Mouse (Mus musculus) lung, adult 2 months (tissue): ENCODE data around the gene 1700029P11Rik.

Experiments used
- CTCF ChIP-seq: fragments of 200-500 bp; IDR thresholded peaks from 2 replicates; pipeline ENCODE4 v1.5.1; 2011; ENCODE audit warnings: mild to moderate bottlenecking, low read length, control low read depth; ENCODE audit not compliant: insufficient read depth
- POLR2A ChIP-seq: fragments of 200-500 bp; IDR thresholded peaks from 2 replicates; pipeline ENCODE4 v1.6.1; 2011; ENCODE audit warnings: low read depth, mild to moderate bottlenecking, control low read depth, low read length, borderline replicate concordance; ENCODE audit errors: extremely low read depth

- no peak for TF ChIP-seq POLR2A
- TF ChIP-seq CTCF: no peak
Observed at GRCm38 (mm10) chr15:81932951-81933470, 47.3 kb upstream of the 1700029P11Rik start.
